Mouse (Mus musculus) left cerebral cortex, postnatal 10 days (tissue): ENCODE measurements around the gene Prr22. TPM values are rescaled to one million over a fixed set of nuclear protein-coding genes. Genes with fewer than 3 reads are reported as not detected.
A peak's percentile ranks its signal among the peaks of the same experiment; 100 is the strongest.

Source experiments
- DNase-seq, 2 experiments: peaks; one replicate each; pipeline ENCODE4 v3.0.0; 2021 to 2022; ENCODE audit warnings: low spot score in 2 of 2, mixed read lengths in 1 of 2; ENCODE audit errors: extremely low spot score in 1 of 2
- intact Hi-C: fragments of 180-260 bp; cut with DNase I; formaldehyde crosslinking; loops from one replicate; pipeline ENCODE4 v1.15.1; 2025
- total RNA-seq, 2 experiments: library from RNA; stranded (reverse); gene quantifications; 2 replicates each; pipeline ENCODE4 v1.2.3; 2021

Gene Prr22
- total RNA-seq, 2 experiments from 2014 or later = 0.49 to 1.4 TPM

DNA sequence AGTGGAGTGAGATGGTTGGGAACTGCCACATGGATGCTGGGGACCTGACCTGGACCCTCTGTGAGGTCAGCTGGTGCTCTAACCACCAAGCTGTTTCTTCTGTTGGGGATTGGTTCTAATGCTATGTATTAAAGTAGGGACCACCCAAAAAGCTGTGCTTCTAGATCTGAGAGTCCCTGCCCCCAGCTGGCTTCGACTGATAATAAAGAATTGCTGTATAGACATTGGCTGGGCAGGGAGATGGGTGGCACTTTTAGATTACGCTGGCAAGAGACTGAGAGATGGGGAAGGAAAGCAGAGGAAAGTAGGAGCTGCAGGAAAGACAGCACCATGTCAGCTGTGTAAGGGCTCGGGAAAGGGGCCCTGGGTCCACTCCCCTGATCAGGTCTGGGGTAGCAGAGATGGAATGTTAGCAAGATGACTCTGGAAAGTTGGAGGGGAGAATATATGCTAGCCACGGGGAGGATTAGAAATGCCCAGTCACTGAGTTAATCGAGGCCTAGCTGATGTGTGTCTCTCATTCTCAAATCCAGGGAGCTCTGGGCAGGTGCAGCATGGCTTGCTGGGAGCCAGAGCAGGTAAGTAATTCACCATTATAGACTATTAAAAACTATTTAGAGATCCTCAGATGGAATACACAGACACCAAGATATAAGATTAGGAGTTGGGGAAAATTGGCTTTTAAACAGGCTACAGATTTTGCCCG is 23.7 kb downstream of the Prr22 start:
- DNase-seq = no peak
- intact Hi-C loops = no loop called here

DNA sequence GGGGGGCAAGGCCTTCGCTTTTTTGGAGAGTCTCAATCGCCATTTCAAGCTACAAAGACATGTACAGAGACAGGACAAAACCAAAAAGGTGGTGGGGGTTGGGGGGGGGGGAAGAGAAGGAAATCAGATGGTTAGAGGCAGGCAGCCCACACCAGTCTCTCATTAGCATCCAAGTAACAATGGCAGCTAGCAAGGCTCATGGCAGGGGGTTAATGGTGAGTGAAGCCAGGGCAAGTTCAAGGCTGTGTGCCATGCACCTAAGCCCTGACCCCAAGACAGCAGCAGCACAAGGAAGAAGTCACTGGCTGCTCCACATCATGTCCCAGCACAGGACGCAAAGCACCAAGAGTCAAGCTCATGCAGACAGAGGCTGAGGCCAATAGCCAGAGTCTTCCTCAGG is 29.2 kb downstream of the Prr22 start:
- intact Hi-C loops = no loop called here
- DNase-seq = no peak

GRCm38 (mm10) chr17:56802065-56802464 is 32.0 kb downstream of the Prr22 start:
- no peak for DNase-seq
- intact Hi-C loops = loop anchor here (10.0 kb wide), 3 partner anchors 283 to 533 kb away; partner anchors contain the start of gene Tubb4a

DNA sequence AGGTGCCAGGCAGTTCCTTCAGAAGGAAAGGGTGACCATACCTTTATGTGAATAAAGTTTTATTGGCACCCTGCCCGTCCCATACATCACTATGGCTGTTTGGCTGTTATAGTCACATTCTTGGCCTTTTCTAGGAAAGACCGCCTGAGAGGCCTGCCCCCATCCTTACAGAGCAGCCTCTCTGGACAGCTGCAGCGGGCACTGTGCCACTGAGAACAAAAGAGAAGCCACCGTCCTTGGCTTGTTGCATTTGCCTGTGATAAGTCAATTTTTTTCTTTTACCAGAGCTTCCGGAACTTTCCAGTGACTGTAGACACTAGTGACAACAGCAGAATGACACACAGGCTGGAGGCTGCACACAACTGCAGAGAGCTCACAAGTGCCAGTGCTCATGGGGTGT is 34.9 kb downstream of the Prr22 start:
- intact Hi-C loops = loop anchor here (5.0 to 10.0 kb wide), 4 partner anchors 192 to 530 kb away; partner anchors contain the start of genes Alkbh7 and Tubb4a
- no peak for DNase-seq

DNA sequence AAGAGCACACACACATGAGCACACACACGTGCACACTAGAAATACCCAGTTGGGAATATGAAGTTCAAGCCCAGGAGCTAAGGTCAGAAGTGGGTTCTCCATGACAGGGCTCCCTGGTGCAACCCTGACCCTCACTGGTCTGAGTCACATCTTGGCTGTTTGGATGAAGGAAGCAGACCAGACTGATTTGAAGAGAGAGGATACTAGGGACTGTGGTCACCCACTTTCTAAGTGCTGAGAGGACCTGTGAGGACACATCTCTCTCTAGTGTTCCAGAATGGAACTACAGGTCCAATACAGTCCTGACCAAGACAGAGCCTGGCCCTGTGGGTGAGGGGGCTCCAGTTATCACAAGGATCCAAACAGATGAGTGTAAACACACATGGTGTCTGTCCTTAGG is 35.7 kb downstream of the Prr22 start:
- no peak for DNase-seq
- intact Hi-C loops = loop anchor here (5.0 to 10.0 kb wide), 4 partner anchors 192 to 529 kb away; partner anchors contain the start of genes Alkbh7 and Tubb4a

GRCm38 (mm10) chr17:56808518-56808917 is 38.5 kb downstream of the Prr22 start:
- DNase-seq = peak; percentile 75 to 83
- intact Hi-C loops = loop anchor here (5.0 to 10.0 kb wide), 4 partner anchors 189 to 526 kb away; partner anchors contain the start of genes Alkbh7 and Tubb4a

DNA sequence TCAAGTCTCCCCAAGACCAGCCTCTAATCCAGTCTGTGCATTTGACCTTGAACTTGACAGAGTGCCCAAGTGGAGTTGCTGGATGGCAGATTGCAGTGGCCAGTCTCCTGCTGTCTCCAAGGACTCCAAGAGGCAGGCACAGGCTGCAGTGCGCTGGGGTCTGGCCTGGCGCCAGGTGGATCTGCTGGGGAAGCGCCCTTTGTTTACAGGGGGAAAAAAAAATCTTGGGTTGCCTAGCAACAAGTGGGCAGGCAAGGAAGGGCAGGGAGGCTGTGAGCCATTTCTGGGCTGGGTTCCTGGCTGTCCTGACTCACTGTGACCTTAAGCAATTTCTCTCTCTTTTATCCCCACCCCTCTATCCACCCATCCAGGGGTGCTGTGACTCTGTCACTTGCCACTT is 40.2 kb downstream of the Prr22 start:
- intact Hi-C loops = loop anchor here (5.0 kb wide), 1 partner anchor 127 kb away; the partner anchor contains the start of gene Mllt1

GRCm38 (mm10) chr17:56814316-56815056 is 44.4 kb downstream of the Prr22 start:
- intact Hi-C loops = loop anchor here (5.0 kb wide), 1 partner anchor 123 kb away; the partner anchor contains the start of gene Mllt1
- DNase-seq = peak; percentile 85 to 91

More for the DNA sequence above, 40.2 kb downstream of the Prr22 start:
- peak; percentile 82 to 91 for DNase-seq

DNA sequence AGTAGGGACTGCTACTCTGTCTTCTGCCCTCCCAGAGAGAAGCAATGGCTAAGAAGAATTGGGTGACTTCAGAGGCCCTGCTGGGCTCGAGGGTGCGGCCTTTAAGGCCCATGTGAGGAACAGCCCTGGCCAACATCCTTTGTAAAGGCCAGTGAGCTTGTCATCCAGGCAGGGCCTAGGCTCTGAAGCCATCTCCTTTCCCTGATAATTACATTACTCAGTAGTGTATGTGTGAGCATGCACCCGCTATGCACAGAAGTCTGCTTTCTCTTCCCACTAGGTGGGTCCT is 45.0 kb downstream of the Prr22 start:
- no peak for DNase-seq
- intact Hi-C loops = no loop called here

DNA sequence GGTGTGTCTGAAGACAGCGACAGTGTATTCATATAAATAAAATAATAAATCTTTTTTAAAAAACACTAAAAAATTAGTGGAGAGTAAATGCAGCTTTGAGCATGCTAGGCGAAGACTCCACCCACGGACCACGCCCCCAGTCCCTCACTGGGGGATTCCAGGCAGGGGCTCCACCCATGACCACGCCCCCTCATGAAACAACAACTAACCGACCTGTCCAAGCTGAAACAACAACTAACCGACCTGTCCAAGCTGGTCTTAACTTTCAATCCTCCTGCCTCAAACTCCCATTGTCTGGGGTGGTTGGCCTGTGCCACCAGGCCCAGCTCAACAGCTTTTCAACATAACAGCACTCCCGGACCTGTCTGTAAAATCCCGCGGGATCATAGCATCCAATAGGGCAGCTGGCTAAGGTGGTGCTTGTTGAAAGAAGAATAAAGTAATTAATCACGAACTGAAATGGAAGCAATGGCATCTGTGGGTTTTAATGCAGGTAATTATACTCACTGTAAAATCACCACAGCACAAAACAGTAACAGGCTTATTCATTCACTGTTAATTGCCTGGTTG is 48.1 kb downstream of the Prr22 start:
- intact Hi-C loops = no loop called here
- DNase-seq = peak in 1 of 2 experiments; percentile 58

- intact Hi-C loops = no loop called here
- DNase-seq = no peak
Observed at GRCm38 (mm10) chr17:56819032-56819545, 49.0 kb downstream of the Prr22 start.

- DNase-seq = no peak
- intact Hi-C loops = no loop called here
Observed at GRCm38 (mm10) chr17:56819694-56820111, 49.7 kb downstream of the Prr22 start.

Other genes starting within 250 kb of the Prr22 start
- gene Gm20219, start 215.9 kb upstream of the Prr22 start, total RNA-seq = 1 to 10 TPM in 1 of 2 experiments, under 1 TPM in 1; 0.54 to 1.3 TPM
- 10 to 100 TPM; 86.3 to 97.5 TPM for gene Safb2, start 185.7 kb upstream of the Prr22 start, total RNA-seq
- 100 to 1,000 TPM; 126 to 141 TPM for gene Safb, start 185.4 kb upstream of the Prr22 start, total RNA-seq
- 100 to 1,000 TPM; 169 to 171 TPM for gene 2410015M20Rik, start 160.5 kb upstream of the Prr22 start, total RNA-seq
- gene Rpl36, start 156.8 kb upstream of the Prr22 start, total RNA-seq = 100 to 1,000 TPM; 430 to 448 TPM
- gene Lonp1, start 143.4 kb upstream of the Prr22 start, total RNA-seq = 10 to 100 TPM; 64.9 TPM
- under 1 TPM; 0.41 to 0.73 TPM for gene Catsperd, start 142.1 kb upstream of the Prr22 start, total RNA-seq
- 10 to 100 TPM; 88.4 to 97.2 TPM for gene Ranbp3, start 97.0 kb upstream of the Prr22 start, total RNA-seq
- gene Ndufa11, start 52.5 kb upstream of the Prr22 start, total RNA-seq = 100 to 1,000 TPM; 205 to 222 TPM
- gene Vmac, start 52.2 kb upstream of the Prr22 start, total RNA-seq = 1 to 10 TPM; 8.8 TPM
- 1 to 10 TPM; 1.8 to 2.4 TPM for gene Nrtn, start 12.7 kb upstream of the Prr22 start, total RNA-seq
- 10 to 100 TPM; 75.4 to 76.4 TPM for gene Dus3l, start 5.5 kb upstream of the Prr22 start, total RNA-seq
- 1 to 10 TPM; 1.4 to 2.3 TPM for gene Rfx2, start 60.8 kb downstream of the Prr22 start, total RNA-seq
- gene Acsbg2, start 104.2 kb downstream of the Prr22 start, total RNA-seq = not detected
- under 1 TPM; 0.16 to 0.41 TPM for gene 1700061G19Rik, start 105.2 kb downstream of the Prr22 start, total RNA-seq
- 10 to 100 TPM; 66.2 to 78.3 TPM for gene Mllt1, start 165.2 kb downstream of the Prr22 start, total RNA-seq
- gene Acer1, start 211.9 kb downstream of the Prr22 start, total RNA-seq = not detected
- 10 to 100 TPM; 51.0 to 52.6 TPM for gene Clpp, start 220.1 kb downstream of the Prr22 start, total RNA-seq
- gene Alkbh7, start 227.1 kb downstream of the Prr22 start, total RNA-seq = 10 to 100 TPM; 25.7 to 30.4 TPM
- gene Pspn, start 229.8 kb downstream of the Prr22 start, total RNA-seq = not detected
- 10 to 100 TPM; 47.2 to 51.3 TPM for gene Gtf2f1, start 241.0 kb downstream of the Prr22 start, total RNA-seq
- under 1 TPM in 1 of 2 experiments, not detected in 1; 0.51 TPM for gene Gm17949, start 241.2 kb downstream of the Prr22 start, total RNA-seq